Mouse (Mus musculus) lung, adult 2 months (tissue): Measurements from ENCODE around the gene Tpst2. TPM values are rescaled to one million over a fixed set of nuclear protein-coding genes. Genes with fewer than 3 reads are reported as not detected.

Experiments
- DNase-seq: peaks from one replicate; pipeline ENCODE4 v3.0.0; 2022
- H3K4me1 ChIP-seq: fragments of 200-500 bp; 2 replicates; pipeline ENCODE4 v1.6.1; 2011; ENCODE audit warnings: low read length; ENCODE audit not compliant: control insufficient read depth, insufficient read depth
- H3K4me3 ChIP-seq: fragments of 200-500 bp; replicated peaks from 2 replicates; pipeline ENCODE3; 2011; ENCODE audit warnings: low read depth, mild to moderate bottlenecking, control low read depth, low read length; ENCODE audit errors: extremely low read depth
- CTCF ChIP-seq: fragments of 200-500 bp; IDR thresholded peaks from 2 replicates; pipeline ENCODE4 v1.5.1; 2011; ENCODE audit warnings: mild to moderate bottlenecking, low read length, control low read depth; ENCODE audit not compliant: insufficient read depth
- POLR2A ChIP-seq: fragments of 200-500 bp; IDR thresholded peaks from 2 replicates; pipeline ENCODE4 v1.6.1; 2011; ENCODE audit warnings: low read depth, mild to moderate bottlenecking, control low read depth, low read length, borderline replicate concordance; ENCODE audit errors: extremely low read depth
- WGBS: fragments of 180-500 bp; shearing (Covaris S2); methylation state at CpG from one replicate; pipeline ENCODE4 v1.1.7; 2018; 5-methylcytosine and 5-hydroxymethylcytosine counted together
- polyA plus RNA-seq: library from polyadenylated mRNA; depleted of rRNA; stranded (reverse); fragments of >200 nt; gene quantifications from 2 replicates; pipeline ENCODE4 v1.2.3, GENCODE M21; 2012; rRNA removed

The Tpst2 gene
- 122 and 144 TPM in 2 replicates for polyA plus RNA-seq

DNA sequence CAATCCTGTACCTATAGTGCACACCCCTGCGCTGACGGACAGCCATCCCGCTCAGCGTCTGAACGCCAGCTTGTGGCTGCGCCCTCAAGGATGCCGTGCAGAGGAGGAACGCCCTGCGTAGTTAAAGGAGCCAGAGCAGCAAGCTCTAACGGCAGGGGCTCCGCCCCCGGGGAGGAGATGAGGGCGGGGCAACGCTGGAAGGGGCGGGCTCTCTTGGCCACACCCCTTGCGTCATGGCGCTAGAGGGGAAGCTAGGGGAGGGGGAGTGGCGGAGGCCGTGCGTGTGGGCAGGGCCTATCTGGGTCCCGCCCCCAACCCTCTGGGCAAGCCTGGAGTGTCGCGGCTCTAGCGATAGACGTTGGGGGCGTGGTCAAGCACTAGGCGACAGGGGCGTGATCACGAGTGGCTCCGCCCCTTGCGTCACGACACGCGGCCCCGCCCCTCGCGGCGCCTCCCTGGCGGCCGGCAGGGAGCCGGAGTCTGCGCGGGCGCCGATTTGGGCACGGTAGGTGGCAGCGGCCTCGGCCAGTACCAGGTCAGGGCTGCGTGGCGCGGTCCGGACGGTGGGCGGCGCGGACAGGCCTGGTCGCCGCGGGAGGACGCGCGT lies at the start of gene Tpst2:
Gene Tpst2, plus strand, starts transcription at position 425 of the 607 bp plus-strand sequence.
- WGBS = 0% methylated on average over 62 of the region's 62 CpGs
- Histone ChIP-seq H3K4me3 (peak within 1 kb of the TSS; percentile 93), H3K4me1 (peaks cover 24% of the 10 kb centered on the region)
- TF ChIP-seq CTCF = no peak
- TF ChIP-seq POLR2A = peak; percentile 92; the same call in 1 of the 2 replicates
- DNase-seq = peak; percentile 100

DNA sequence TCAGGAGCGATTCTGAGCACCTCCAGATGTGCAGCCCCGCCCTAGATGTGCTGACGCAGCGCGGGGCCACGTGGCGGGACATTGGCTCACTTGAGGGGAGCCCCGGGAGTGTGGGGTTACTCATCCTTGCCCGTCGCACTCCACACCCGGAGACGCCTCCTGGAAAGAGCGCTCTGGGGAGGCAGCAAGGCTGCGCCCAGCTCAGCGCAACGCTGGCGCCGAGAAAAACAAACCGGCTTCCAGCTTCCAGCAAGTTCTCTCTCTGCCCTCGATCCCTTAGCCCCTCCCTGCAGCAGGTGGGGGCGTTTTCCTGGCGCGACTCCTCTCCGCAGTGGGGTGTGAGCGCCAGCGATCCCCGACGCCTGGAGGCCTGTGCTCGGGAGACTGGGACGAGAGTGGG lies 49.1 kb upstream of the Tpst2 start:
- Histone ChIP-seq H3K4me1 (no peaks in the 10 kb centered on the region), H3K4me3 (no peak overlapping the region)
- no peak for DNase-seq
- TF ChIP-seq CTCF = no peak
- TF ChIP-seq POLR2A = no peak
- 2% methylated on average over 30 of the region's 30 CpGs for WGBS

- TF ChIP-seq POLR2A (no peak), CTCF (no peak)
- H3K4me3 ChIP-seq = no peak overlapping the region
- DNase-seq = no peak
- no peaks in the 10 kb centered on the region for H3K4me1 ChIP-seq
- WGBS = 3% methylated on average over 13 of the region's 13 CpGs
These were observed 48.6 kb upstream of the Tpst2 start for GRCm38 (mm10) chr5:112227898-112228239.

- DNase-seq = no peak
- no peak overlapping the region for H3K4me3 ChIP-seq
- TF ChIP-seq POLR2A (no peak), CTCF (no peak)
- H3K4me1 ChIP-seq = no peaks in the 10 kb centered on the region
- WGBS = 2% methylated on average over 57 of the region's 57 CpGs
These were observed 48.0 kb upstream of the Tpst2 start for GRCm38 (mm10) chr5:112228240-112229076.

DNA sequence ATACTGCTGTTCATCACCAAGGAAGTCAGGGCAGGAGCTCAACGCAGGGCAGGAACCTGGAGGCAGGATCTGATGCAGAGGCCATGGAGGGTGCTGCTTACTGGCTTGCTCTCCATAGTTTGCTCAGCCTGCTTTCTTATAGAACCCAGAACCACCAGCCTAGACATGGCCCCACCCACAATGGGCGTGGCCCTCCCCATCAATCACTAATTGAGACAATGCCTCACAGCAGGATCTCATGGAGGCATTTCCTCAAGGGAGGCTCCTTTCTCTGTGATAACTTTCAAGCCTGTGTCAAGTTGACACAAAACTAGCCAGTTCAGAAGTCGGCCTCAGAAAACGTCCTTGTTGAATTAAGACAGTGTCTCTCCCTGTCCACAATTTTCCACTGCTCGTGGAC lies 40.7 kb upstream of the Tpst2 start:
- no peak overlapping the region for H3K4me3 ChIP-seq
- TF ChIP-seq POLR2A (no peak), CTCF (no peak)
- DNase-seq = no peak
- H3K4me1 ChIP-seq = no peaks in the 10 kb centered on the region
- 63% methylated on average over 5 of the region's 5 CpGs for WGBS

DNA sequence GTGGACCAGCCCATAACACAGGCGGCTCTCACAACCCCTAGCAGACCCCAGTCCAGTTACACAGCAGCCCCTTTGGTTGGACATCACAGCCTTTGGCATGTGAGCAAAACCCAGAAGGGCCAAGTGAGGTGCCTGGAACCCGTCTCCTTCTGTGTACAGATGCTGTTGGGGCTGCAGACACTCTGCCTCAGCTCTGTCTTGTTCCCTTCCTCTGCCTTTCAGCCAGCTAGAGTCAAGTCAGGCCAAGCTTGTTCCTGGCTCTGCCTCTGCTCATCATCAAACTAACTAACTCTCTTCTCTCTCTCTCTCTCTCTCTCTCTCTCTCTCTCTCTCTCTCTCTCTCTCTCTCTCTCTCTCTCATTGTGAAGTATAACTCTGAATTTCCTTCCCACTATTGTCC lies 39.9 kb upstream of the Tpst2 start:
- DNase-seq = no peak
- no peaks in the 10 kb centered on the region for H3K4me1 ChIP-seq
- no peak overlapping the region for H3K4me3 ChIP-seq
- WGBS = 78% methylated on average over 2 of the region's 2 CpGs
- TF ChIP-seq CTCF (no peak), POLR2A (no peak)

DNA sequence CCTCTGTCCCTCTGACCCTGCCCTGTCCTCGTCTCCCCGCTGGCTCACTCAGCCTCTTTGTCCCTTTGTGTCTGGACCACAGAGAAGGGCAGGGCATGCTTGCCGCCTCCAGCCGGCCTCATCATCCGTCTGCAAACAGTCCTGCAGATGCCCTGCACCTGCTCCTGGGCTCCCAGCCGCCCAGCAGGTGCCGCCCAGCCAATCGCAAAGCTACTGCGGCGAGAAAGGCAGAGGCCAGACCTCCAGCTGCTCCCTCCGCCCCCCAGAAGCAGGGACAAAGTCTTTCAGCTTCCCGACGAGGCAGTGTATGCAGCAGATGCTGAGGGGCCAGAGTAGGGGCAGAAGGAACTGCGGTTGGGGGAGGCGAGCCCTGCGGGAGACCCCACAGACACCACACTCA lies 39.1 kb upstream of the Tpst2 start:
- no peak for TF ChIP-seq CTCF
- TF ChIP-seq POLR2A = no peak
- 20% methylated on average over 16 of the region's 16 CpGs for WGBS
- Histone ChIP-seq H3K4me1 (no peaks in the 10 kb centered on the region), H3K4me3 (no peak overlapping the region)
- DNase-seq = no peak

DNA sequence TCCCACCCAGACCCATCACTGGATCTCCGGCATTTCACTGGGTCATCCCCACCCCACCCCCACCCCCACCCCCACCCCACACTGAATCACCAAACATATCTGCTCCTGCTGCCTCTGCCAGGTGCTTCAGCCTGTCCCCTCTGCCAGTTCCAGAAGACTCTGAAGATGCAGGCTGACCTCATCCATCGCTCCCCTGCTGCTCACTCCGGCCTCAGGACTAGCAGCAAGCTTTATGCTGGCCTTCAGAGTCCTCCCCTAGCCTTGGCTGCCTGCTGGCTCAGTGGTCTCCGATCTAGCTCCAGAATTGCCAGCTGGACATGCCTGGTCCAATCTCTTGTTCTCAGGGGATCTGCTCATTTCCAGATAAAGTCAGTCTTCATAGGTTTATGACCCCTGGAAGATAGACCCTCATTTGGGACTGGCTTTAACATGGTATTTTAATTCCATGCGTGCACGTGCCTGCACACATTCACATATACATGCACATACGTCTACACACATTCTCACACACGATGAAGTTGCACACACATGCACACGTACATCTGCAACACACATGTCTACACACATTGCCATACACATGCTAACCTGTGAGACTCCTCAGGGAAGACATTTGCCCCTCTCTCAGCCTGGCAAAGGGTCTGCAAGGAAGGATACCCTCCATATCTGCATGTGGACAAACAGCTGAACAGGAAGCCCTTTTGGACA lies 38.5 kb upstream of the Tpst2 start:
- TF ChIP-seq CTCF = no peak
- no peak for TF ChIP-seq POLR2A
- H3K4me3 ChIP-seq = no peak overlapping the region
- WGBS = 64% methylated on average over 9 of the region's 9 CpGs
- no peaks in the 10 kb centered on the region for H3K4me1 ChIP-seq
- no peak for DNase-seq

GRCm38 (mm10) chr5:112238781-112239482 lies 37.6 kb upstream of the Tpst2 start:
- WGBS = 70% methylated on average over 3 of the region's 3 CpGs
- no peaks in the 10 kb centered on the region for H3K4me1 ChIP-seq
- TF ChIP-seq CTCF (no peak), POLR2A (no peak)
- H3K4me3 ChIP-seq = no peak overlapping the region
- no peak for DNase-seq
